Mouse (Mus musculus) small intestine, adult 2 months (tissue): Measurements from ENCODE around the gene Dmrtc2.

Source experiments
- CTCF ChIP-seq: fragments of 200-500 bp; IDR thresholded peaks from 2 replicates; pipeline ENCODE4 v1.5.1; 2012; ENCODE audit warnings: low read depth, mild to moderate bottlenecking, control low read depth, inconsistent platforms, low read length, moderate library complexity, mixed read lengths; ENCODE audit not compliant: insufficient replicate concordance, insufficient read length; ENCODE audit errors: extremely low read depth
- POLR2A ChIP-seq: fragments of 200-500 bp; IDR thresholded peaks from 2 replicates; pipeline ENCODE4 v1.6.1; 2012; ENCODE audit warnings: low read depth, mild to moderate bottlenecking, control low read depth, inconsistent platforms, low read length, moderate library complexity

DNA sequence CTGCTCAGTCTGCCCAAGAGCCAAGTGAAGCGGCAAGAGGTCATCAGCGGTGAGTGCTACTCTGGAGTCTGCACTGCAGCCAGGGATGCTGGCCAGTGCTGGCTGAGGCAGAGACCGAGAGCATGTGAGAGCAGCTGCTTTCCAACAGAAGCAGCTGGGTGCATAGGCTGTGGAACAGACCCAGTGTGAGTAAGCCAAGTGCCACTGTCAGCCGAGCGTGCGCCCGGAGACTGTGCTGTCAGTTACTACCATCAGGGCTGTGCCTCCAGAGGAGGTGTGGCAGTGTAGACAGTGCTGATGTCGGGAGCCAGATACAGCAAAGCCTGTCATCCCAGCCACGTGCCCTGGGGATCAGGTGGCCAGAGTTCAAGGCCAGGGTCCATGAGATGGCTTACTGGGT lies 49.9 kb downstream of the Dmrtc2 start:
- TF ChIP-seq CTCF (no peak), POLR2A (no peak)
